Mouse (Mus musculus) kidney, adult 2 months (tissue): ENCODE measurements around the gene Kcnj9. TPM values are rescaled to one million over a fixed set of nuclear protein-coding genes. Genes with fewer than 3 reads are reported as not detected.

Source experiments
- DNase-seq: peaks from one replicate; pipeline ENCODE4 v3.0.0; 2021
- H3K27ac ChIP-seq: fragments of 200-500 bp; 2 replicates; pipeline ENCODE4 v1.5.1; 2012; ENCODE audit warnings: low read depth, low read length, control low read depth, inconsistent platforms; ENCODE audit not compliant: insufficient read depth
- H3K27me3 ChIP-seq: fragments of 200-500 bp; replicated peaks from 2 replicates; pipeline ENCODE4 v1.6.1; 2012; ENCODE audit warnings: mild to moderate bottlenecking, moderate library complexity, low read length, inconsistent platforms; ENCODE audit not compliant: control insufficient read depth, insufficient read depth
- H3K36me3 ChIP-seq: fragments of 200-500 bp; 2 replicates; pipeline ENCODE4 v1.6.1; 2012; ENCODE audit warnings: mild to moderate bottlenecking, moderate library complexity, low read length, inconsistent platforms; ENCODE audit not compliant: control insufficient read depth, insufficient read depth
- H3K4me1 ChIP-seq: fragments of 200-500 bp; 2 replicates; pipeline ENCODE4 v1.6.1; 2011; ENCODE audit warnings: low read length; ENCODE audit not compliant: control insufficient read depth, insufficient read depth
- H3K4me3 ChIP-seq: fragments of 200-500 bp; 2 replicates; pipeline ENCODE4 v1.5.1; 2011; ENCODE audit warnings: mild to moderate bottlenecking, low read depth, low read length, control low read depth; ENCODE audit not compliant: insufficient read depth
- CTCF ChIP-seq: fragments of 200-500 bp; conservative IDR thresholded peaks from 2 replicates; pipeline ENCODE4 v1.5.1; 2011; ENCODE audit warnings: low read depth, mild to moderate bottlenecking, control low read depth, low read length, moderate library complexity, mixed read lengths; ENCODE audit not compliant: insufficient read depth, insufficient read length
- POLR2A ChIP-seq: fragments of 200-500 bp; IDR thresholded peaks from one replicate; pipeline ENCODE4 v1.6.1; 2011; ENCODE audit warnings: low read depth, low read length, control low read depth
- WGBS: fragments of 180-500 bp; shearing (Covaris S2); methylation state at CpG from one replicate; pipeline ENCODE4 v1.1.7; 2018; 5-methylcytosine and 5-hydroxymethylcytosine counted together
- polyA plus RNA-seq: library from polyadenylated mRNA; depleted of rRNA; stranded (reverse); fragments of >200 nt; gene quantifications from 2 replicates; pipeline ENCODE4 v1.2.3, GENCODE M21; 2012

Kcnj9 gene
- polyA plus RNA-seq, 1 experiment: 0.06 TPM

GRCm38 (mm10) chr1:172311921-172312767 lies 17.0 kb downstream of the Kcnj9 start:
- no peaks in the 10 kb centered on the region for H3K27me3 ChIP-seq
- peak overlapping the region; percentile 100 for H3K27ac ChIP-seq
- peak overlapping the region; percentile 86 for H3K4me3 ChIP-seq
- under 1% methylated on average over 43 of the region's 55 CpGs for WGBS
- peaks cover 13% of the 10 kb centered on the region; the same call in 1 of the 2 replicates for H3K4me1 ChIP-seq
- no peaks in the 10 kb centered on the region for H3K36me3 ChIP-seq
- no peak for TF ChIP-seq CTCF
- no peak for TF ChIP-seq POLR2A
- peak; percentile 96 for DNase-seq

GRCm38 (mm10) chr1:172311248-172311906 lies 17.7 kb downstream of the Kcnj9 start:
- Histone ChIP-seq H3K4me1 (peaks cover 13% of the 10 kb centered on the region; the same call in 1 of the 2 replicates), H3K4me3 (peak overlapping the region; percentile 86), H3K27ac (peak overlapping the region; percentile 100), H3K27me3 (no peaks in the 10 kb centered on the region), H3K36me3 (no peaks in the 10 kb centered on the region)
- DNase-seq: peak; percentile 90
- 3% methylated on average over 23 of the region's 23 CpGs for WGBS
- TF ChIP-seq CTCF (0 out of 2 replicates have a peak, but pooled peaks have one; percentile 8), POLR2A (no peak)

DNA sequence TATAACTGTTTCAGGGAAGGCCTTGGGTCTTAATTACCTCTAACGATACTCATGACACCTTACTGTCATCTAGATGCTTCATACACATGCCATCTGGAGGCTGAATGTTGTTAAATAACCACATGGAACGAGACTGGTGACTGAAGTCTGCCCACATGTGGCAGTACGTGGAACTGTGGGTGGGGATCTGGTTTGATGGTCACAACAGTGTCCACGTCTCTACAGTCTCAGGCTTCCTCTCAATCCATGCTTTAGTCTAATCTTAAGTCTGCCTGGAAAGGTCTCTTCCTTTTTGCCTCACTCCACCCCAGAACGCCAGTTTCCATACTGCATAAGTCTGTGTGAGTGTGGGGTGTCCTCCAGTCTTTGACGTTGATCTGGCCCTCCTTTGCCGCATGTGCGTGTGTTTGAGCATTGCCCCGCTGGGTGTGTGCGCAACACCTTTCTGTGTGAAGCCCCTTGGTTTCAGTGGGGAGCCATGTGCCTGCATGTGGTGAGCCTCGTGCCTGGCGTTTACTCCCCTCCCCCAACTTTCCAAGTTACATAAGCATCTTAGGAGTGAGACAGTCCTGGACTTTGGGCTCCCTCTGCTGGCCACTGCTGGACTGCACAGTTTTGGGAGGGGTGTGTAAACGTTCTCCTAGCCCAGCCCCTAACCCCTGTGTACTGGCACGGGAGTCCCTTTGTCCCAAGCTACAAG lies 19.3 kb downstream of the Kcnj9 start:
- DNase-seq: peak; percentile 95
- Histone ChIP-seq H3K36me3 (no peaks in the 10 kb centered on the region), H3K27ac (peak overlapping the region; percentile 96), H3K27me3 (no peaks in the 10 kb centered on the region), H3K4me3 (peak overlapping the region; percentile 34), H3K4me1 (peaks cover 13% of the 10 kb centered on the region; the same call in 1 of the 2 replicates)
- WGBS: under 1% methylated on average over 14 of the region's 14 CpGs
- TF ChIP-seq POLR2A (peak; percentile 43), CTCF (peak; percentile 97)

DNA sequence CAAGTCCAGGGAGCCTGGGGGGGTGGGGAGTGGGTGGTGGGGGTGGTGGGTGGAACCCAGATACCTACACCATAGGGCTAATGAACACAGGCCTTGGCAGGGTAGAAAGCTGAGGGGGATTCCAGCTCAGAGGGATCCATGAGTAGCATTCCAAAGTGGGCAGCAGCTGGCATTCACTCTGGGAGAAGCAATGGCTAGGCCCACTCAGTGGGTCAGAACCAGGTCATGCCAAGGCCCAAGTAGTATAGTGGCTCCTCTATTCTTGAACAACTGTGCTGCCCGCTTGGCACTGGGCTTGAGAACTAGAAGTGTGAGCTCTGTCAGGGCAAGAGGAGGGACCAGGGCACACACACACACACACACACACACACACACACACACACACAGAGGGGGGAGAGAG lies 20.7 kb downstream of the Kcnj9 start:
- WGBS: 100% methylated on average over 1 of the region's 1 CpGs
- no peak overlapping the region for H3K27ac ChIP-seq

GRCm38 (mm10) chr1:172307936-172308335 lies 21.2 kb downstream of the Kcnj9 start:
- Histone ChIP-seq H3K36me3 (no peaks in the 10 kb centered on the region), H3K4me1 (peaks cover 9% of the 10 kb centered on the region; the same call in 1 of the 2 replicates), H3K4me3 (no peak overlapping the region), H3K27ac (no peak overlapping the region), H3K27me3 (no peaks in the 10 kb centered on the region)
- DNase-seq: no peak
- TF ChIP-seq CTCF (no peak), POLR2A (no peak)
- WGBS: 75% methylated on average over 10 of the region's 10 CpGs

More for the DNA sequence above, 20.7 kb downstream of the Kcnj9 start:
- DNase-seq: no peak
- no peaks in the 10 kb centered on the region for H3K36me3 ChIP-seq
- H3K4me1 ChIP-seq: peaks cover 13% of the 10 kb centered on the region; the same call in 1 of the 2 replicates
- H3K27me3 ChIP-seq: no peaks in the 10 kb centered on the region
- H3K4me3 ChIP-seq: no peak overlapping the region
- no peak for TF ChIP-seq POLR2A
- TF ChIP-seq CTCF: no peak

GRCm38 (mm10) chr1:172306885-172307284 lies 22.2 kb downstream of the Kcnj9 start:
- Histone ChIP-seq H3K27me3 (no peaks in the 10 kb centered on the region), H3K4me3 (no peak overlapping the region), H3K4me1 (peaks cover 8% of the 10 kb centered on the region; the same call in 1 of the 2 replicates), H3K36me3 (no peaks in the 10 kb centered on the region), H3K27ac (no peak overlapping the region)
- TF ChIP-seq POLR2A (no peak), CTCF (no peak)
- DNase-seq: no peak
- 71% methylated on average over 6 of the region's 6 CpGs for WGBS
